Mouse (Mus musculus) myocyte (in vitro differentiated cells): ENCODE results near the gene Mlst8. TPM values are rescaled to one million over a fixed set of nuclear protein-coding genes. Genes with fewer than 3 reads are reported as not detected.

Source experiments
- H3K27me3 ChIP-seq: one replicate; pipeline ENCODE4 v1.6.1; 2011; ENCODE audit not compliant: control insufficient read depth, insufficient read depth, insufficient read length
- H3K36me3 ChIP-seq: one replicate; pipeline ENCODE4 v1.6.1; 2011; ENCODE audit not compliant: control insufficient read depth, insufficient read depth
- H3K4me2 ChIP-seq: one replicate; pipeline ENCODE4 v1.6.1; 2011; ENCODE audit warnings: low read depth, control low read depth
- H3K4me3 ChIP-seq: one replicate; pipeline ENCODE4 v1.5.1; 2011; ENCODE audit warnings: mild to moderate bottlenecking, control low read depth, moderate library complexity
- H3K79me2 ChIP-seq: one replicate; pipeline ENCODE4 v1.6.1; 2011; ENCODE audit not compliant: control insufficient read depth, insufficient read depth
- H3ac ChIP-seq: one replicate; pipeline ENCODE4 v1.6.1; 2011; ENCODE audit not compliant: control insufficient read depth, insufficient read length
- CEBPB ChIP-seq: IDR thresholded peaks from 2 replicates; pipeline ENCODE4 v1.6.1; 2011; ENCODE audit warnings: mild to moderate bottlenecking, moderate library complexity; ENCODE audit not compliant: poor library complexity, insufficient read depth, severe bottlenecking
- E2F4 ChIP-seq: IDR thresholded peaks from one replicate; pipeline ENCODE4 v1.6.1; 2011; ENCODE audit warnings: mild to moderate bottlenecking, control low read depth, moderate library complexity; ENCODE audit not compliant: insufficient read depth
- MAX ChIP-seq: IDR thresholded peaks from one replicate; pipeline ENCODE4 v1.6.1; 2011; ENCODE audit warnings: low read depth, mild to moderate bottlenecking, control low read depth
- MYOD1 ChIP-seq, 3 experiments: IDR thresholded peaks; one replicate each; pipeline ENCODE4 v1.6.1; 2011; ENCODE audit warnings: control low read depth in 2 of 3, low read depth in 2 of 3, mild to moderate bottlenecking in 2 of 3, moderate library complexity in 1 of 3; ENCODE audit not compliant: insufficient read length in 2 of 3, control insufficient read depth in 1 of 3
- MYOG ChIP-seq, 3 experiments: IDR thresholded peaks; one replicate each; pipeline ENCODE4 v1.6.1; 2011; ENCODE audit warnings: control low read depth in 2 of 3, low read depth in 2 of 3, mild to moderate bottlenecking in 2 of 3; ENCODE audit not compliant: insufficient read length in 2 of 3, control insufficient read depth in 1 of 3, insufficient read depth in 1 of 3
- POLR2A ChIP-seq: IDR thresholded peaks from one replicate; pipeline ENCODE4 v1.6.1; 2011; ENCODE audit warnings: low read depth, mild to moderate bottlenecking, control low read depth, moderate library complexity; ENCODE audit not compliant: insufficient read length
- POLR2AphosphoS2 ChIP-seq: IDR thresholded peaks from one replicate; pipeline ENCODE4 v1.6.1; 2011; ENCODE audit warnings: low read depth, control low read depth; ENCODE audit not compliant: insufficient read length
- REST ChIP-seq: IDR thresholded peaks from one replicate; pipeline ENCODE4 v1.6.1; 2011; ENCODE audit warnings: mild to moderate bottlenecking, control low read depth, moderate library complexity; ENCODE audit not compliant: insufficient read depth, insufficient read length
- SRF ChIP-seq: IDR thresholded peaks from one replicate; pipeline ENCODE4 v1.6.1; 2011; ENCODE audit warnings: low read depth; ENCODE audit not compliant: control insufficient read depth, insufficient read length
- TCF12 ChIP-seq: IDR thresholded peaks from one replicate; pipeline ENCODE4 v1.6.1; 2011; ENCODE audit warnings: mild to moderate bottlenecking, control low read depth; ENCODE audit not compliant: poor library complexity, insufficient read depth, severe bottlenecking
- TCF3 ChIP-seq: IDR thresholded peaks from one replicate; pipeline ENCODE4 v1.6.1; 2011; ENCODE audit warnings: low read depth, control low read depth; ENCODE audit not compliant: insufficient read length
- USF1 ChIP-seq: IDR thresholded peaks from one replicate; pipeline ENCODE4 v1.6.1; 2011; ENCODE audit warnings: low read depth, mild to moderate bottlenecking, control low read depth, moderate library complexity
- polyA plus RNA-seq: library from polyadenylated mRNA; unstranded; fragments of >200 nt; fragmentation: generic; extraction: Trizol; gene quantifications from one replicate; pipeline ENCODE4 v1.2.1, GENCODE M21; 2012; ENCODE audit warnings: missing spikeins

The Mlst8 gene
- polyA plus RNA-seq, 1 experiment, result 16.5 TPM

DNA sequence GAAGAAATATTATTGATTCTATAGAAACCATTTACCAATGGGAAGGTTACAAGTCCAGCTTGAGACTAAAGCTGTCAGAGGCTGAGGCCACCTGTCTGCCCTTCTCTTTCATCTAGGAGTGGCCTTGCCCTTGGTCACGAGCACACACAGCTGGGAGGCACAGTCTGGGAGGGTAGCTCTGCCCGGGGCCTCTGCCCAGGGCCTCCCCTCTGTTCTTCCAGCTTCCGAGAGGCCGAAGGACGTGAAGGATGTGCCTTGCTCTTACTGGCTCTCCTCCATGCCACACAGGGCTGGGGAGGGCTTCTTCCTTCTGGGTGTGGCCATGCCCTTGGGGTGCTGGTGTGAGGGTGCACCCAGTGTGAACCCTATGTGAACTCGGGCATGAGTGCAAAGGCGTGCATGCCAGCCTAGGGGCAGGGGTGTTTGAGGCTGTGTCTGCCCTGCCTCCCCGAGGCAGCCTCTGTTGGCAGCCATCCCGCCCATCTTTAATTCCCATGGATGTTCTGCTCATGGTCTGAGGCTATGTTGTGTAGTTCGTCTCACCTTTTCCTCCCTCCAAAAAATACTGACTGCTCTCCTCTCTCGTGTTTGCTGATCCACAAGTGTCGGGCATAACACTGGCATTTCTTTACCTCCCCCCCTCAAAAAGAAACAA, 29.1 kb upstream of the Mlst8 start:
- Histone ChIP-seq H3K79me2 (no peaks in the 10 kb centered on the region), H3K4me3 (no peak overlapping the region), H3K4me2 (no peak overlapping the region), H3ac (no peak overlapping the region), H3K27me3 (no peaks in the 10 kb centered on the region), H3K36me3 (peaks cover 4% of the 10 kb centered on the region)
- TF ChIP-seq MYOD1 (IDR thresholded peaks at IDR 0.05; ENCODE audit: control insufficient read depth in 1 of 3, insufficient read length in 2 of 3, low read depth in 2 of 3) (peak; percentile 53 to 90 (median 85)), MYOG (IDR thresholded peaks at IDR 0.05; ENCODE audit: control insufficient read depth in 1 of 3, insufficient read depth in 1 of 3, insufficient read length in 2 of 3, low read depth in 2 of 3) (peak in 1 of 3 experiments; percentile 53), E2F4 (no peak), REST (no peak), USF1 (no peak)

- Histone ChIP-seq H3K4me2 (no peak overlapping the region), H3K27me3 (no peaks in the 10 kb centered on the region), H3ac (no peak overlapping the region), H3K79me2 (no peaks in the 10 kb centered on the region), H3K4me3 (no peak overlapping the region), H3K36me3 (peaks cover 4% of the 10 kb centered on the region)
- TF ChIP-seq MAX (no peak), USF1 (no peak), SRF (no peak), TCF12 (no peak), MYOG (IDR thresholded peaks at IDR 0.05; ENCODE audit: control insufficient read depth in 1 of 3, insufficient read depth in 1 of 3, insufficient read length in 2 of 3, low read depth in 2 of 3) (peak in 1 of 3 experiments; percentile 31), TCF3 (no peak), POLR2AphosphoS2 (peak; percentile 83), CEBPB (no peak)
Observed at GRCm38 (mm10) chr17:24507129-24507664, 28.3 kb upstream of the Mlst8 start.

DNA sequence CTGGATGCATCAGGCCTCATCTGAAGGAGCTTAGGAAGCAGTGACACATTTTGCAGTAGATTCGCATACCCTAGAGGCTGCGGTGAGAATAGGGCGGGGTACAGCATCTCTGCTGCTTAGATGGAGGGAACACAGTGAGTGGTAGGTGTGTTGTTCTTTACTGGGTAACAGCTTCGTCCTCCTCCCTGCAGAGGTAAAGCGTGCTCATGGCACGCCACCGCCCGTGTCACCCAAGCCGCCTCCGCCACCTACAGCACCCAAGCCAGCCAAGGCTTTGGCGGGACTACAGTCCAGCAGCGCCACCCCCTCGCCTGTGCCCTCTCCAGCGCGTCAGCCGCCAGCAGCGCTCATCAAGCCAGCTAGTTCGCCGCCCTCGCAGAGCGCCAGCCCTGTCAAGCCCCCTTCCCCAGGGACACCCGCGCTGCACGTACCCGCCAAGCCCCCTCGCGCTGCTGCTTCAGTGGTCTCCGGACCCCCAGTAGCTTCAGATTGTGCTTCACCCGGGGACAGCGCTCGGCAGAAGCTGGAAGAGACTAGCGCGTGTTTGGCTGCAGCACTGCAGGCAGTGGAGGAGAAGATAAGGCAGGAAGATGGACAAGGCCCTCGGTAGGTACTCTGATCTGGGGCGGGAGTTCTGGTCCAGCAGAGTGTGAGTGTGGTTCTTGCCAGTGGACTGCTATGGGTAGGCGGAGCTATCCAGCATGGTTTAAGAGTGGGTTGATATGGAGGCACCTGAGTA, 27.6 kb upstream of the Mlst8 start:
- Histone ChIP-seq H3K79me2 (no peaks in the 10 kb centered on the region), H3K36me3 (peaks cover 4% of the 10 kb centered on the region), H3K4me2 (no peak overlapping the region), H3K4me3 (no peak overlapping the region), H3ac (no peak overlapping the region), H3K27me3 (no peaks in the 10 kb centered on the region)
- no peak for TF ChIP-seq REST
- TF ChIP-seq POLR2AphosphoS2, result peak; percentile 26

DNA sequence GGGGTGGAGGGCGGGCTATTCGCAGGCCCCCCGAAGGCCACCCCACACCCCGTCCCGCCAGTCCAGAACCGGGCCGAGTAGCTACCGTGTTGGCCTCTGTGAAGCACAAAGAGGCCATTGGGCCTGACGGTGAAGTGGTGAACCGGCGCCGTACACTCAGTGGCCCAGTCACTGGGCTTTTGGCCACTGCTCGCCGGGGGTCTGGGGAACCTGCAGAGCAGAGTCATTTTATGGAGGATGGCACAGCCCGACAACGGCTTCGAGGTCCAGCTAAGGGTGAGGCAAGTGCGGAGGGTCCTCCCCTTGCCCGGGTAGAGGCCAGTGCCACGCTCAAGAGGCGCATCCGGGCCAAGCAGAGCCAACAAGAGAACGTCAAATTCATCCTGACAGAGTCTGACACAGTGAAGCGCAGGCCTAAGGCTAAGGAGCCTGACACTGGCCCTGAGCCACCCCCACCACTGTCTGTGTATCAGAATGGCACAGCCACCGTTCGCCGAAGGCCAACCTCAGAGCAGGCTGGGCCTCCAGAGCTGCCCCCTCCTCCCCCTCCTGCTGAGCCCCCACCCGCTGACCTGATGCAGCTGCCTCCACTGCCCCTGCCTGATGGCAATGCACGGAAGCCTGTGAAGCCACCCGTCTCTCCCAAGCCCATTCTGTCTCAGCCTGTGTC, 26.5 kb upstream of the Mlst8 start:
- Histone ChIP-seq H3K36me3 (no peaks in the 10 kb centered on the region), H3K27me3 (peaks cover 6% of the 10 kb centered on the region), H3ac (no peak overlapping the region), H3K79me2 (no peaks in the 10 kb centered on the region), H3K4me2 (no peak overlapping the region), H3K4me3 (no peak overlapping the region)
- no peak for TF ChIP-seq CEBPB
- TF ChIP-seq POLR2A, result no peak
- TF ChIP-seq TCF12, result no peak
- TF ChIP-seq USF1, result no peak
- TF ChIP-seq MYOD1 (IDR thresholded peaks at IDR 0.05; ENCODE audit: control insufficient read depth in 1 of 3, insufficient read length in 2 of 3, low read depth in 2 of 3), result no peak
- no peak for TF ChIP-seq REST
- no peak for TF ChIP-seq TCF3
- TF ChIP-seq POLR2AphosphoS2, result peak; percentile 6
- TF ChIP-seq E2F4, result no peak

GRCm38 (mm10) chr17:24504085-24504484, 25.2 kb upstream of the Mlst8 start:
- H3K79me2 ChIP-seq, result no peaks in the 10 kb centered on the region
- H3K4me3 ChIP-seq, result no peak overlapping the region
- no peak overlapping the region for H3K4me2 ChIP-seq
- H3K27me3 ChIP-seq, result peaks cover 16% of the 10 kb centered on the region
- H3K36me3 ChIP-seq, result no peaks in the 10 kb centered on the region
- no peak overlapping the region for H3ac ChIP-seq
- peak in 2 of 3 experiments; percentile 43 to 70 for TF ChIP-seq MYOD1 (IDR thresholded peaks at IDR 0.05; ENCODE audit: control insufficient read depth in 1 of 3, insufficient read length in 2 of 3, low read depth in 2 of 3)
- peak in 2 of 3 experiments; percentile 40 to 55 for TF ChIP-seq MYOG (IDR thresholded peaks at IDR 0.05; ENCODE audit: control insufficient read depth in 1 of 3, insufficient read depth in 1 of 3, insufficient read length in 2 of 3, low read depth in 2 of 3)
- no peak for TF ChIP-seq USF1
